In the genomic region with DNA sequence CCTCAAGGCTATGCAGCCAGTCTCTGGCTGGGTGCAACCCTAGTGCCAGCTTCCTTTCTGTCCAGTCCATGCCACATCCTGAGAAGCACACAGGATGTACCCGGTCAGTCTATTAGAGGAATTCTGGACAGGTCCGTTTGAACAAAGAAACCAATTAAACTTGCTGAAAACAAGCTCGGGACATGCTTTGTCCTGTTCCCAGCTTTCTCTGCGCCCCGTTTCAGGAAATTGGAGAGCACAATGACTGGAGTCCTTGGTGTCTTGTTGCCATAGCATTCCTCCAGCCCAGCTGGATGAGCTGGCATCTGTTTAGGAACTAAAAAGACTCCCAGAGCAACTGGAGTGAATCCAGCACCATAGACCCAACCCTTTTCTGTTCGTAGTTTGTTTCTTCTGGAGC, we compare ENCODE assay signal across 10 mouse cellular contexts.
A peak's percentile ranks its signal among the peaks of the same experiment; 100 is the strongest.
DNase-seq lines count a peak whose midpoint lies in the region; ATAC-seq lines count a peak whose summit lies in the region.
"Had no signal": no experiment of that assay in that cellular context is flagged by ENCODE, and none has a peak within 500 bp of the region (broad histone marks: within the 10 kb centered on the region; RNA-seq: fewer than 3 reads in every experiment).

No protein-coding gene starts in this region.

- 5% methylated on average over 6 of the region's 6 CpGs for WGBS in forebrain, embryonic 16.5 days
- WGBS in lung, embryonic 16.5 days, result 65% methylated on average over 6 of the region's 6 CpGs

- no peak overlapping the region for H3K9ac ChIP-seq in forebrain, embryonic 16.5 days (replicated peaks; ENCODE audit: low read depth, low read length)
- no peak overlapping the region for H3K9ac ChIP-seq in lung, embryonic 16.5 days (ENCODE audit: low read length)

- no peaks in the 10 kb centered on the region for H3K27me3 ChIP-seq in forebrain, embryonic 16.5 days (replicated peaks; ENCODE audit: control insufficient read depth, insufficient read depth, low read length)
- H3K27me3 ChIP-seq in lung, embryonic 16.5 days (ENCODE audit: control insufficient read depth, insufficient read depth, low read depth, low read length), result no peaks in the 10 kb centered on the region

- H3K4me1 ChIP-seq in forebrain, embryonic 16.5 days (replicated peaks; ENCODE audit: control insufficient read depth, insufficient read depth, low read length), result peaks cover 17% of the 10 kb centered on the region
- H3K4me1 ChIP-seq in lung, embryonic 16.5 days (replicated peaks; ENCODE audit: control insufficient read depth, insufficient read depth, low read length), result no peaks in the 10 kb centered on the region

- H3K36me3 ChIP-seq in forebrain, embryonic 16.5 days (ENCODE audit: control insufficient read depth, insufficient read depth), result no peaks in the 10 kb centered on the region
- H3K36me3 ChIP-seq in lung, embryonic 16.5 days (ENCODE audit: control insufficient read depth, insufficient read depth, low read length), result no peaks in the 10 kb centered on the region

- no peak overlapping the region for H3K4me2 ChIP-seq in forebrain, embryonic 16.5 days (ENCODE audit: low read length)
- no peak overlapping the region for H3K4me2 ChIP-seq in lung, embryonic 16.5 days (ENCODE audit: low read depth, low read length)

- H3K4me3 ChIP-seq in forebrain, embryonic 16.5 days (replicated peaks; ENCODE audit: low read length), result no peak overlapping the region
- H3K4me3 ChIP-seq in lung, embryonic 16.5 days (ENCODE audit: low read length), result no peak overlapping the region
- H3K4me3 ChIP-seq: megakaryocyte, embryonic 14.5 days had no signal

- ATAC-seq in forebrain, embryonic 16.5 days, result peak; percentile 64; the same call in 1 of the 2 replicates
- ATAC-seq in lung, embryonic 16.5 days (ENCODE audit: low read depth), result peak; percentile 52; the same call in 1 of the 2 replicates

- peak; percentile 9 for DNase-seq in kidney, adult 11 months
- no peak for DNase-seq in kidney, postnatal 10 days
- peak; percentile 37 for DNase-seq in ZHBTc4 (ENCODE audit: low read depth, low spot score)
- no peak for DNase-seq in spleen, postnatal 10 days (ENCODE audit: low spot score in 2 of 2)
- DNase-seq in cerebellum, adult 11 months, result no peak
- DNase-seq in thymus, postnatal 14 days, result no peak

- no peak overlapping the region for H3K27ac ChIP-seq in forebrain, embryonic 16.5 days (ENCODE audit: low read length)
- H3K27ac ChIP-seq in lung, embryonic 16.5 days (ENCODE audit: low read length), result no peak overlapping the region
- H3K27ac ChIP-seq: kidney, postnatal 0 days had no signal

- H3K9me3 ChIP-seq in forebrain, embryonic 16.5 days (ENCODE audit: control insufficient read depth, low read length), result no peaks in the 10 kb centered on the region
- H3K9me3 ChIP-seq in lung, embryonic 16.5 days (ENCODE audit: control insufficient read depth, low read length), result no peaks in the 10 kb centered on the region
- H3K9me3 ChIP-seq: megakaryocyte, embryonic 14.5 days had no signal

Comparison
In these comparisons a context has a peak if more than half of its experiments do, and no peak if none do; other contexts are left out.
1. DNase-seq: peak in kidney, adult 11 months (single experiment) and ZHBTc4 (single experiment); none in kidney, postnatal 10 days (single experiment), spleen, postnatal 10 days (0 of 2), cerebellum, adult 11 months (single experiment) and thymus, postnatal 14 days (single experiment).